Mouse (Mus musculus) bone marrow, adult 2 months (tissue): ENCODE data around the gene Nrxn2. TPM values are rescaled to one million over a fixed set of nuclear protein-coding genes. Genes with fewer than 3 reads are reported as not detected.

Source experiments
- H3K27ac ChIP-seq: fragments of 200-500 bp; 2 replicates; pipeline ENCODE4 v1.5.1; 2012; ENCODE audit warnings: low read depth, mild to moderate bottlenecking, control low read depth, inconsistent platforms, low read length; ENCODE audit not compliant: control insufficient read depth, poor library complexity, insufficient read depth
- H3K4me1 ChIP-seq: fragments of 200-500 bp; 2 replicates; pipeline ENCODE4 v1.6.1; 2011; ENCODE audit warnings: low read length; ENCODE audit not compliant: control insufficient read depth, insufficient read depth
- H3K4me3 ChIP-seq: fragments of 200-500 bp; replicated peaks from 2 replicates; pipeline ENCODE3; 2011; ENCODE audit warnings: mild to moderate bottlenecking, low read depth, low read length, control low read depth; ENCODE audit not compliant: control insufficient read depth
- CTCF ChIP-seq: fragments of 200-500 bp; IDR thresholded peaks from 2 replicates; pipeline ENCODE4 v1.5.1; 2011; ENCODE audit warnings: low read length, control low read depth; ENCODE audit not compliant: control insufficient read depth, insufficient read depth
- POLR2A ChIP-seq: fragments of 200-500 bp; IDR thresholded peaks from 2 replicates; pipeline ENCODE4 v1.6.1; 2011; ENCODE audit warnings: low read depth, mild to moderate bottlenecking, control low read depth, low read length, borderline replicate concordance; ENCODE audit not compliant: control insufficient read depth
- WGBS: fragments of 180-500 bp; shearing (Covaris S2); methylation state at CpG from one replicate; pipeline ENCODE4 v1.1.7; 2018; 5-methylcytosine and 5-hydroxymethylcytosine counted together
- polyA plus RNA-seq: library from polyadenylated mRNA; stranded (reverse); fragments of >200 nt; gene quantifications from 2 replicates; pipeline ENCODE4 v1.2.4, GENCODE M21; 2011; ENCODE audit warnings: low replicate concordance; ENCODE audit not compliant: missing spikeins, insufficient read depth, insufficient read length

Nrxn2 gene
- polyA plus RNA-seq = 2.0 and 8.8 TPM in 2 replicates

- 1% methylated on average over 46 of the region's 46 CpGs for WGBS
- Histone ChIP-seq H3K4me1 (no peaks in the 10 kb centered on the region), H3K27ac (no peak within 1 kb of the TSS; the same call in 1 of the 2 replicates), H3K4me3 (peak within 1 kb of the TSS; percentile 43)
- TF ChIP-seq CTCF (peak; percentile 89), POLR2A (no peak)
Observed at GRCm38 (mm10) chr19:6418233-6418879, at the start of gene Nrxn2. Gene Nrxn2, plus strand, starts transcription at chr19:6418731.

- H3K27ac ChIP-seq = no peak overlapping the region
- H3K4me3 ChIP-seq = no peak overlapping the region
- H3K4me1 ChIP-seq = no peaks in the 10 kb centered on the region; the same call in 1 of the 2 replicates
- TF ChIP-seq POLR2A (no peak), CTCF (no peak)
- 32% methylated on average over 2 of the region's 2 CpGs for WGBS
Observed at GRCm38 (mm10) chr19:6370175-6370574, 48.4 kb upstream of the Nrxn2 start.

DNA sequence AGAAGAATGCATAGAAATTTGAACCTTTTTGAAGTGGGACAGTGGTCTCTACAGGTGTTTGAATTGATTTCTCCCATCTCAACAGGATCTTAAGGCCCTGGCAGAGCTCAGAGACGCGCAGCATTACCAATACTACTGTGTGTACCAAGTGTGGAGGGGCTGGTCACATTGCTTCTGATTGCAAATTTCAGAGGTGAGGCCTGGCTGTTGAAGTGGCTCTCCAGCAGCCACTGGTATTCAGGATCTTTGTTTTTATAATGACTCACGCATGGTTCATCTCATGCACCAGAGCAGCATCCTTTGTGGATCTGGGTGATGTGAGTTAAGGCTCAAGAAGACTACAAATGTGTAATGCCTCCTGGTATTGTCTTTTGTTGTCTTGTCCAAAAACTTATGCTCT is 46.1 kb upstream of the Nrxn2 start:
- no peak overlapping the region for H3K27ac ChIP-seq
- TF ChIP-seq POLR2A (no peak), CTCF (no peak)
- no peaks in the 10 kb centered on the region for H3K4me1 ChIP-seq
- 96% methylated on average over 3 of the region's 3 CpGs for WGBS
- H3K4me3 ChIP-seq = no peak overlapping the region

DNA sequence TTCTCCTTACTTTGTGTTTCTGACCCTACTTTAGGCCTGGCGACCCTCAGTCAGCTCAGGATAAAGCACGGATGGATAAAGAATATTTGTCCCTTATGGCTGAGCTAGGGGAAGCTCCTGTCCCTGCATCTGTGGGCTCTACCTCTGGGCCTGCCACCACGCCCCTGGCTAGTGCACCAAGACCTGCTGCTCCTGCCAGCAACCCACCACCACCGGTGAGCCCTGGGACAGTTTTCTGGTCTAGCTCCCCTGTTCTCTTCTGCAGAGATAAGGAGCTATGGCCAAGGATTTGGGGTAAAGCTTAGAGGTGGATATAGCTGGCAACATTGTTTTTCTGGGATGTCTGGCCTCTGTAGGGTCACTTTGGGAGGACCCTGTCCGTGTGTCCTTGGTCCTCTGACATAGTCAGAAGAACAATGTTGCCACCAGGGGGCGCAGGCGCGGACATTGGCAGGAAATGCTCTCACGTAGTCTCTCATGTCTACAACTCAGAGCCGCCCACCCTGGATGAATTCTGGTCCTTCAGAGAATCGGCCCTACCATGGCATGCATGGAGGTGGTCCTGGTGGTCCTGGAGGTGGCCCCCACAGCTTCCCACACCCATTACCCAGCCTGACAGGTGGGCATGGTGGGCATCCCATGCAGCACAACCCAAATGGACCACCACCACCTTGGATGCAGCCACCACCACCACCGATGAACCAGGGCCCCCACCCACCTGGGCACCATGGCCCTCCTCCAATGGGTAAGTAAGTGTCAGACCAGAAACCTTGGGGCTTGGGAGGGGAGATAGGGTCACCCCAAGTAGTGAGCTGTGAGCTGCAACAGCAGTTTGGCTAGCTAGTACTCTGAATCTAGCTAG is 44.8 kb upstream of the Nrxn2 start:
- 46% methylated on average over 12 of the region's 12 CpGs for WGBS
- no peaks in the 10 kb centered on the region for H3K4me1 ChIP-seq
- H3K27ac ChIP-seq = no peak overlapping the region
- TF ChIP-seq CTCF (peak; percentile 88), POLR2A (no peak)
- no peak overlapping the region for H3K4me3 ChIP-seq

GRCm38 (mm10) chr19:6374571-6374970 is 44.0 kb upstream of the Nrxn2 start:
- TF ChIP-seq CTCF (no peak), POLR2A (no peak)

GRCm38 (mm10) chr19:6375423-6376254 is 42.9 kb upstream of the Nrxn2 start:
- Histone ChIP-seq H3K4me1 (no peaks in the 10 kb centered on the region), H3K4me3 (no peak overlapping the region), H3K27ac (no peak overlapping the region)
- 94% methylated on average over 41 of the region's 42 CpGs for WGBS
- TF ChIP-seq POLR2A (no peak), CTCF (no peak)

More at GRCm38 (mm10) chr19:6374571-6374970, 44.0 kb upstream of the Nrxn2 start:
- H3K27ac ChIP-seq = no peak overlapping the region
- no peak overlapping the region for H3K4me3 ChIP-seq
- 98% methylated on average over 10 of the region's 10 CpGs for WGBS
- H3K4me1 ChIP-seq = no peaks in the 10 kb centered on the region

GRCm38 (mm10) chr19:6376255-6376564 is 42.3 kb upstream of the Nrxn2 start:
- TF ChIP-seq POLR2A (no peak), CTCF (peak; percentile 60; the same call in 1 of the 2 replicates)
- WGBS = 85% methylated on average over 14 of the region's 14 CpGs
- no peaks in the 10 kb centered on the region for H3K4me1 ChIP-seq
- H3K4me3 ChIP-seq = no peak overlapping the region
- H3K27ac ChIP-seq = no peak overlapping the region
